Mouse (Mus musculus) cerebellum, adult 2 months (tissue): Measurements from ENCODE around the gene Lsm4.

ENCODE experiments used
- CTCF ChIP-seq: fragments of 200-500 bp; IDR thresholded peaks from 2 replicates; pipeline ENCODE4 v1.5.1; 2011; ENCODE audit warnings: low read depth, mild to moderate bottlenecking, control low read depth, low read length, moderate library complexity, borderline replicate concordance; ENCODE audit not compliant: insufficient read depth
- POLR2A ChIP-seq: fragments of 200-500 bp; IDR thresholded peaks from 2 replicates; pipeline ENCODE4 v1.6.1; 2011; ENCODE audit warnings: low read length, control low read depth, borderline replicate concordance; ENCODE audit not compliant: insufficient read depth

- TF ChIP-seq CTCF (no peak), POLR2A (no peak)
Measured at GRCm38 (mm10) chr8:70672325-70673078, 546 bp upstream of the Lsm4 start.
